Mouse (Mus musculus) liver, adult 2 months (tissue): ENCODE results near the gene Snrpg. TPM values are rescaled to one million over a fixed set of nuclear protein-coding genes. Genes with fewer than 3 reads are reported as not detected.

Source experiments
- DNase-seq: peaks from one replicate; pipeline ENCODE4 v3.0.0-alpha.2; 2011; ENCODE audit warnings: low read depth, low spot score; ENCODE audit errors: extremely low read depth
- H3K27ac ChIP-seq: fragments of 200-500 bp; replicated peaks from 2 replicates; pipeline ENCODE4 v1.5.1; 2012; ENCODE audit warnings: low read depth, mild to moderate bottlenecking, control low read depth, inconsistent platforms, low read length; ENCODE audit not compliant: insufficient read depth
- H3K27me3 ChIP-seq: fragments of 200-500 bp; 2 replicates; pipeline ENCODE4 v1.6.1; 2012; ENCODE audit warnings: mild to moderate bottlenecking, moderate library complexity, low read length, inconsistent platforms; ENCODE audit not compliant: control insufficient read depth, insufficient read depth
- H3K36me3 ChIP-seq: fragments of 200-500 bp; 2 replicates; pipeline ENCODE4 v1.6.1; 2012; ENCODE audit warnings: low read length, inconsistent platforms; ENCODE audit not compliant: control insufficient read depth, insufficient read depth
- H3K4me1 ChIP-seq: fragments of 200-500 bp; 2 replicates; pipeline ENCODE4 v1.6.1; 2011; ENCODE audit warnings: low read length; ENCODE audit not compliant: control insufficient read depth, insufficient read depth
- H3K4me3 ChIP-seq: fragments of 200-500 bp; 2 replicates; pipeline ENCODE4 v1.5.1; 2011; ENCODE audit warnings: low read depth, mild to moderate bottlenecking, control low read depth, low read length, moderate library complexity; ENCODE audit not compliant: insufficient read depth
- H3K79me2 ChIP-seq: fragments of 200-500 bp; 2 replicates; pipeline ENCODE4 v1.6.1; 2012; ENCODE audit warnings: inconsistent platforms, mild to moderate bottlenecking, low read length, moderate library complexity; ENCODE audit not compliant: control insufficient read depth, insufficient read depth
- H3K9ac ChIP-seq: fragments of 200-500 bp; 2 replicates; pipeline ENCODE4 v1.6.1; 2012; ENCODE audit warnings: low read depth, mild to moderate bottlenecking, control low read depth, inconsistent platforms, low read length
- CTCF ChIP-seq: fragments of 200-500 bp; IDR thresholded peaks from 2 replicates; pipeline ENCODE4 v1.5.1; 2011; ENCODE audit warnings: low read depth, low read length, control low read depth
- POLR2A ChIP-seq: fragments of 200-500 bp; IDR thresholded peaks from 2 replicates; pipeline ENCODE4 v1.6.1; 2011; ENCODE audit warnings: low read length, control low read depth; ENCODE audit not compliant: insufficient read depth; ENCODE audit errors: extremely low read depth
- WGBS: fragments of 180-500 bp; shearing (Covaris S2); methylation state at CpG from one replicate; pipeline ENCODE4 v1.1.7; 2018; 5-methylcytosine and 5-hydroxymethylcytosine counted together
- polyA plus RNA-seq: library from polyadenylated mRNA; depleted of rRNA; stranded (reverse); fragments of >200 nt; gene quantifications from 2 replicates; pipeline ENCODE4 v1.2.3, GENCODE M21; 2012
- total RNA-seq: library from RNA; depleted of rRNA; stranded (reverse); fragments of >200 nt; gene quantifications from 2 replicates; pipeline ENCODE4 v1.2.3, GENCODE M21; 2014

Gene Snrpg
- total and polyA plus RNA-seq, 2 experiments, result 12.6 to 25.9 TPM

GRCm38 (mm10) chr6:86391326-86391725 lies 20.2 kb downstream of the Snrpg start:
- 95% methylated on average over 5 of the region's 5 CpGs for WGBS
- peaks cover 12% of the 10 kb centered on the region for H3K4me1 ChIP-seq
- peaks cover 13% of the 10 kb centered on the region; the same call in 1 of the 2 replicates for H3K79me2 ChIP-seq
- no peak overlapping the region for H3K27ac ChIP-seq
- no peaks in the 10 kb centered on the region for H3K27me3 ChIP-seq
- H3K9ac ChIP-seq, result no peak overlapping the region
- H3K4me3 ChIP-seq, result no peak overlapping the region
- no peak for DNase-seq
- H3K36me3 ChIP-seq, result peaks cover 38% of the 10 kb centered on the region
- TF ChIP-seq CTCF (no peak), POLR2A (no peak)

DNA sequence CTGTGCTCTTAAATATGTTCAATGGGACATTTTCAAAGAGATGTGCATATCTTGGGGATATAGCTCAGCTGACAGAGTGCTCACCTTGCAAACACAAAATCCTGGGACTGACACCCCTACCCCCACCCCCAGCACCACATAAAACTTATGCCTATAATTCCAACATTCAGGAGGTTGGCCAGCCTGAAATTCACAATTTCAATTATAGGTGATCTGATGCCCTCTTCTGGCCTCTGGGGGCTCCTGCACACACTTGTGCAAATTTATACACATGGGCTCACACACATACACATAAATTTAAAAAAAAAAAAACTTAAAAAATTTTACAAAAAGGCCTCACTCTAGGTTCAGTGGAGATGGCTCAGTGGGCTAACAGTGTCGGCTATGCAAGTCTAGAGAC lies 22.1 kb downstream of the Snrpg start:
- H3K4me3 ChIP-seq, result no peak overlapping the region
- 89% methylated on average over 1 of the region's 1 CpGs for WGBS
- DNase-seq, result no peak

DNA sequence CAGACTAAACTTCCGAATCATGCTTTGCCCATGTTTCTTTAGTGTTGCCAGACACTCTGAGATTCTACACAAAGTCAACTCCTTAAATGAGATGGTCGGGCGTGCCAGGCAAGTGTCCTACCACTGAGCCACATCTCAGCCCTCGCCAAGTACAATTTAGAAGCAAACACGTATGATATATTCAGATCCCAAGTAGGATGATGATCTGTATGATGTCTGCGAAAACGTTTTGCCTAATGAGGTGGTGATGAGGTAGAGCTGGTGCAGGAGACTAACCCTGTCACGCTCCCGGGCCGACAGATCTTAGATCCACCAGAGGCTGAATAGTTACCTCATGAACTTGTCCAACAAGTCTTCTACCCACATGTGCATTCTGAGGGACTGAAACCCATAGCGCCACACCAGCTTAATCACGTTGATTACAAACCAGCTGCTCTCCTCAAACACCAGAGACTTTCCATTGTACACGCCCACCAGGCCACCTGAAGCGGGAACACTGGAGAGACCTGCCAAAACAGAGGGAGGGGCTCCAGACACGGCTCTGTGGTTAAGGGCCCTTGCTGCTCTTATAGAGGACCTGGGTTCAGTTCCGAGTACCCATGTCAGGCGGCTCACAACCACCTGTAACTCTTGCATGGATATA lies 23.1 kb downstream of the Snrpg start:
- Histone ChIP-seq H3K79me2 (peaks cover 13% of the 10 kb centered on the region; the same call in 1 of the 2 replicates), H3K9ac (no peak overlapping the region), H3K27ac (no peak overlapping the region), H3K36me3 (peaks cover 27% of the 10 kb centered on the region), H3K4me1 (peaks cover 6% of the 10 kb centered on the region), H3K27me3 (no peaks in the 10 kb centered on the region), H3K4me3 (no peak overlapping the region)
- no peak for DNase-seq
- TF ChIP-seq CTCF (no peak), POLR2A (no peak)
- WGBS, result 82% methylated on average over 17 of the region's 17 CpGs

More for the DNA sequence above, 22.1 kb downstream of the Snrpg start:
- TF ChIP-seq CTCF (peak; percentile 17; the same call in 1 of the 2 replicates), POLR2A (no peak)
- Histone ChIP-seq H3K27ac (no peak overlapping the region), H3K9ac (no peak overlapping the region), H3K79me2 (peaks cover 13% of the 10 kb centered on the region; the same call in 1 of the 2 replicates), H3K4me1 (peaks cover 9% of the 10 kb centered on the region), H3K36me3 (peaks cover 34% of the 10 kb centered on the region), H3K27me3 (no peaks in the 10 kb centered on the region)

GRCm38 (mm10) chr6:86395021-86395420 lies 23.9 kb downstream of the Snrpg start:
- H3K4me1 ChIP-seq, result peaks cover 6% of the 10 kb centered on the region
- H3K4me3 ChIP-seq, result no peak overlapping the region
- peak; percentile 82 for DNase-seq
- peak overlapping the region; percentile 80 for H3K27ac ChIP-seq
- peak overlapping the region; percentile 40; the same call in 1 of the 2 replicates for H3K9ac ChIP-seq
- WGBS, result 31% methylated on average over 9 of the region's 9 CpGs
- no peaks in the 10 kb centered on the region for H3K27me3 ChIP-seq
- H3K36me3 ChIP-seq, result peaks cover 23% of the 10 kb centered on the region
- TF ChIP-seq CTCF (no peak), POLR2A (no peak)
- H3K79me2 ChIP-seq, result peaks cover 13% of the 10 kb centered on the region; the same call in 1 of the 2 replicates

DNA sequence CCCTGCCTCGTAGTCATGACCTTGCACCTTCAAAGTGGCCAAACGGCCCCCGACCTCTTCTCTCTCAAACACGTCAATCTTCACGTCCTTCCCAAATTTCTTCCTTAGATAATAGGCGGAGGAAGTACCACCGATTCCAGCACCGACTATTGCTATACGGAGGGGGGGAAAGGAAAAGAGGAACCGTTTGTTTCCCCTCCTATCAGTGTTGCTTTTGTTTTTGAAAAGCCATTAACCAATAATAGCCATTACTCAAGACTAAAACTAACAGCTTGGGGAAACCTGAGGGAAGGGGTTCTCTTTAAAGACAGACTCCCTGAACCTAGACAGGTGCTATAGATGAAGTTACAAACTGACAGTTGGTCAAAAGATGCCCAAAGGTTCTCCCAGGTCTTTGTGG lies 24.9 kb downstream of the Snrpg start:
- Histone ChIP-seq H3K27ac (peak overlapping the region; percentile 78), H3K4me1 (peaks cover 8% of the 10 kb centered on the region), H3K9ac (peak overlapping the region; percentile 84), H3K79me2 (peaks cover 8% of the 10 kb centered on the region; the same call in 1 of the 2 replicates), H3K36me3 (peaks cover 14% of the 10 kb centered on the region), H3K4me3 (peak overlapping the region; percentile 72), H3K27me3 (no peaks in the 10 kb centered on the region)
- no peak for DNase-seq
- TF ChIP-seq POLR2A, result no peak
- TF ChIP-seq CTCF, result no peak
- 5% methylated on average over 10 of the region's 10 CpGs for WGBS

DNA sequence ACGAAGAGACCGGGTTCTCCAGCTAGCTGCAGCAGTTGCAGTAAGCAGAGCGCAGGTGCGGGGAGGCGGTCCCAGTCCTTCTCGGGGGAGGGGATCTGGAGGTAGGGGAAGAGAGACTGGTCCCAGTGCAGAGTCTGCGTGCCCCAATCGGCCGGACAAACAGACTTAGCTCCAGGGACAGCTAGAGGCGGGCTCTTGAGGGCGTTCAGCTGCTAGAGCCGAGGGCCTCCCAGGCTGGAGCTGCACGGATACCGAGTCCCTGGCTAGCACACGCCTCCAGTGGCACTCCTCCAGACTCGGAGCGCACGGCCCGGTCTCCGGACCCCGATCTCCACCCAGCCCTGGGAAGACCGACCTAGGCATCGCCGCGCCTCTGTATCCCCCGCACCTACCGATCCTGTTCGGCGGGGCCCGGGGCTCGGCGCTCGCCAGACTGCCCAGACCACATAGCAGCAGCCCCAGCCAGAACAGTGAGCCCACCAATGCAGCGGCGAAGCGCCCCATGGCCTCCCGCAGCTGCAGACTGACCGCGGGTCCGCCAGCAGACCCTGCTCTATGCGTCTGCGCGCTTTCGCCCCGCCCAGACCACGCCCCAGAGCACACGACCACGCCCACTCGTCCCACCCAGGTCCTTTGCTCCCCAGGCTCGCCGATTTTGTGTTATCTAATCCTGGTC lies 25.6 kb downstream of the Snrpg start, which contains the start of gene Pcyox1:
TSS of gene Pcyox1 (minus strand) at position 574 of the 676 bp plus-strand sequence.
- Histone ChIP-seq H3K79me2 (peaks cover 8% of the 10 kb centered on the region; the same call in 1 of the 2 replicates), H3K27me3 (no peaks in the 10 kb centered on the region), H3K4me3 (peak within 1 kb of the TSS; percentile 72), H3K9ac (peak within 1 kb of the TSS; percentile 84), H3K36me3 (peaks cover 6% of the 10 kb centered on the region), H3K27ac (peak within 1 kb of the TSS; percentile 78), H3K4me1 (peaks cover 9% of the 10 kb centered on the region)
- WGBS, result 1% methylated on average over 51 of the region's 51 CpGs
- peak; percentile 87 for DNase-seq
- TF ChIP-seq POLR2A, result peak; percentile 96
- TF ChIP-seq CTCF, result no peak
